Mouse (Mus musculus) left cerebral cortex, postnatal 14 days (tissue): ENCODE results near the gene Adcy6. TPM values are rescaled to one million over a fixed set of nuclear protein-coding genes. Genes with fewer than 3 reads are reported as not detected.

Experiments used
- DNase-seq, 2 experiments: peaks; one replicate each; pipeline ENCODE4 v3.0.0; 2021 to 2022; ENCODE audit warnings: low spot score in 2 of 2, mixed read lengths in 1 of 2
- intact Hi-C: fragments of 180-260 bp; cut with DNase I; formaldehyde crosslinking; loops from one replicate; pipeline ENCODE4 v1.15.1; 2025
- total RNA-seq, 2 experiments: library from RNA; stranded (reverse); gene quantifications; 2 replicates each; pipeline ENCODE4 v1.2.3; 2021

Gene Adcy6
- total RNA-seq, 2 experiments from 2014 or later: 47.8 to 50.2 TPM

DNA sequence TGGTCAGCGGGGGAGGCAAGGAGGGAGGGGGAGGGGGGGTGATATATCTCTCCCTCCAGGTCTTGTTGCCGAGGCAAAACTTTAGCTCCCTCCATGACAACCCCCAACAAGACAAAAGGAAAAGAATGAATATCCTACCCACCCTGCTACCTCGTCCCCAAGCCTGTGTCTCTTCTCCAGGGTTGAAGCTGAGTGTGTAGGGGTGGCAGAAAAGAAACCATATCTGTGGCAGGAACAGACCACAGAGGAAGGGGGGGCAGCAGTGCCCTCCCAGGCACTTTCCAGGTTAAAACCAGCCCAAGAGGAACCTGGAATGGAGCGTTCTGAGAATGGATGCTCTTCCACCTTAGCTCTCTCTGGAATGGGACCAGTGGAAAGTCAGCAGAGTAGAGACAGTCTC, 20.7 kb upstream of the Adcy6 start, which contains the start of gene Cacnb3:
Gene Cacnb3 (plus strand): TSS at position 301 of the 400 bp plus-strand sequence.
- DNase-seq: no peak
- intact Hi-C loops: no loop called here

GRCm38 (mm10) chr15:98629464-98629863, 19.6 kb upstream of the Adcy6 start:
- no peak for DNase-seq
- intact Hi-C loops: no loop called here

DNA sequence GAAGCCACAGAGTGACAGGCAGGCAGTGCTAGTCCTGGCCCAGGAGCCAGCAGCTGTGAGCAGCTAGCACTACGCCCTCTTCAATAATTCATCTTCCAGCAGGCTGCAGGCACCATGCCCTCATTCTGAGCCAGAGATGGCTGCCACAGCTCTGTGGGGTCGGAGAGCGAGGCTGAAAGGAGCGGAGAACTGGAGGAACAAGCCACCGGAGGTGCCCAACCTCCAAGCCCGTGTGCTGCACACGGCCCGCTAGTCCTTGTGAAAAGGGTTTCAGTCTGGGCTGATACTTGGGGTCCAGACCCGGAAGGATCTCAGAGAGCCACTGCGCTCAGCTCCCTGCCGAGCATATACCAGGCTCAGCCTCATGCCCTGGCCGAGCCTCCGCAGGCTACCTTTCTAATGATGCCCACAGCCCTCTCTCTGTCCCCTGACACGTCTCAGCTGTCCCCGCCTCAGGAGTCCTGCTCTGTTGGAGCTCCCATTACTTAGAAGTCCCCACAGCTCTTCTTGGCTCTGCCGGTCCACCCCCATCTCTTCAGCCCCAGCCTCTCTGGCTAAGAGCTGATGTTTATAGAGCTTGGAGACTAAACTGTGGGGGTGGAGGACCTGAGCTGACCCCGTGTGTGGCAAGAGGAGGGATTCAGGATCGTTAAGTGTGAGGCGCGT, 18.8 kb upstream of the Adcy6 start:
- intact Hi-C loops: no loop called here
- DNase-seq: no peak

- intact Hi-C loops: no loop called here
- DNase-seq: no peak
These were observed 16.8 kb upstream of the Adcy6 start for GRCm38 (mm10) chr15:98626487-98627212.

- intact Hi-C loops: no loop called here
- no peak for DNase-seq
These were observed 16.2 kb upstream of the Adcy6 start for GRCm38 (mm10) chr15:98626078-98626477.

DNA sequence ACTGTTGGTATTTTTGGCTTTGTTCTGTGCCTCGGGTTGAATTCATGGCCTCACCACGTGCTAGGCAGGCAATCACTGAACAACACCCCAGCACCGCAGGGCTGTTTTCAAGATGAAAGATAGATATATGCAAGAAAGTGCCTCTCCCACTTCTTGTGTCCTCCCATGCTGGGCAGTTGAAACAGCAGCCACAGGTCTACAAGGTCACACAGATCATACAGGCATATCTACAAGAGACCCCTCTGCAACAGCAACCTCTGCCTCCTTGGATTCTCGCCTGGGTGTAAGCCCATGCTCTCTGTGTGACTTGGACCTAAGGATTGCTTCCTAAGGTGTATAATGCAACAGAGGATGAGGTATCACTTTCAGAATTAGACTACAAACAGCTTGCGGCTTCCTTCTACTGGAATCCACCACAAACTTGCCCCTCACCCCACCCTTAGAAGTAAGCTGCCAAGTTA, 13.5 kb upstream of the Adcy6 start:
- intact Hi-C loops: no loop called here
- DNase-seq: no peak

- DNase-seq: no peak
- intact Hi-C loops: no loop called here
These were observed 12.8 kb upstream of the Adcy6 start for GRCm38 (mm10) chr15:98622721-98623120.

DNA sequence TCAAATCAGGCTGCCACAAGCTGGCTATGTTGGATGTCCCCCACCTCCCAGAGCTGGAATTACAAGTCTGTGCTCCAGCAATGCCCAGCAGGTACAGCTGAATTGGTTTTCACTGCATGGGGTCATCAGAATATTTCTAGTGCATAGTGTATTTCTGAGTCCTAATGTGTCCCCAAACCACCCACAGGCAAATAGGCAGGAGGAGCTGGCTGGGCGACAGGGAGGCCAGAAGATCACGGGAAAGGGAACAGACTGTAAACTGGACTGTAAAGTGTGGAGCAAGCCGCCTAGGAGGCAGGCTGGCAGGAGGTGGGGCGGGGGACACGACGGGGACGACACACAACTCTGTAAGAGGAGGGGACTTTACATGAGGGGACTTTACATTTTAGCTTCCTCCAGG, 12.3 kb upstream of the Adcy6 start:
- no peak for DNase-seq
- intact Hi-C loops: no loop called here

DNA sequence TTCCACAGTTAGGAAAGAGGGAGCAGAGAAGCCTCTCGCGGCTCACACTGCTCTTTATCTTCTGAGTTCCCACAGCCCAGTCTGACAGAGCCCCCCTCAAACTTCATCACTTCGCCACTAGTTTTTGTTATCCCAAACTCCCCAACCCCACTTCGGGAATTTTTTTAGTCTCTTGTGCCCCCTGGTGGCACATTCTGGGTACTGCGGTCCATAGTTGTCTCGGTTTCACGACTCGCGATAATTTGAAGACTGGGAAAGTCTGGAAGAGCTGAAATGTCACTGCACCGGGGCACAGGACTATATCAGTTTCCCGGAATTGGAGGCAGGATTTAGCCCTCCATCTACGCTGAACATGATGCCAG, 7.3 kb upstream of the Adcy6 start:
- DNase-seq: peak; percentile 74 to 75
- intact Hi-C loops: loop anchor here (1.0 kb wide), 1 partner anchor 37 kb away; no protein-coding TSS in a partner anchor

DNA sequence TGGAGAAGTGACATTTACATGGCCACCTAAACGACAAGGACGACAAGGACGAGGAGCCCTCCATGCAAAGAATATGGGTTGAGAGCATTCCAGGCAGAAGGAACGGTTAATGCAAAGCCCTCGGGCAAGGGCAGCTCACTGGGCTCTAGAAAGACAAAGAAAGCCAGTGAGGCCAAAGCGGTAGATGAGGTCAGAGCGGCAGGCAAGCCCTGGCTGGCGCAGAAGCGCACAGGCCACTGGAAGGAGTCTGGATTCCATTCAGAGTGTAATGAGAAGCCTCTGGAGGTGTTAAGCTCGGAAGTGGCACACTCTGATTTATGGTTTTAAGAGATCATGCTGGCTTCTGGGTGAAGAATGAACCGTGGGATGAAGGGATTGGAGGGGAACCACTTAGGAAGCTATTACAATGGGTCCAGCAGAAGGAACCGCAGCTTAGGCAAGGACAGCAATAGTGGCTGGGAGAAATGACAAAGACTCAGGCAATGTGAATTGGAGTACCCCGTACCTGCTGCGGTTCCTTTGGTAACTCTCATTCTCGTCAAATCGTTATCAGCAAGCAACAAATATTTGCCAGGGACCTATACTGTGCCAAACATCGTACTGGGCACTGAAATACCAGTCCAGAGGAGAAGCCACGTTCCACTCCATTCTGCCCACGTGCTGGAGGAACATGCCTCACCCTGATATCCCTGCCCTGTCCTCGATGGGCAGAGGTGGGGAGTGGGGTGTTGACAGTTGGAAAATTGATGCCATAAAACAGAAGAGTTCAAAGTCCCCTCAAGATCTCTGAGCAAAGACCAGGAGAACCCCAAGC, 6.7 kb upstream of the Adcy6 start:
- intact Hi-C loops: loop anchor here (1.0 kb wide), 1 partner anchor 36 kb away; no protein-coding TSS in a partner anchor

GRCm38 (mm10) chr15:98615751-98616150, 5.9 kb upstream of the Adcy6 start:
- no peak for DNase-seq
- intact Hi-C loops: no loop called here

More for the DNA sequence above, 6.7 kb upstream of the Adcy6 start:
- DNase-seq: no peak

- intact Hi-C loops: no loop called here
These were observed 5.1 kb upstream of the Adcy6 start for GRCm38 (mm10) chr15:98614971-98615370.

GRCm38 (mm10) chr15:98614551-98614950, 4.7 kb upstream of the Adcy6 start:
- no peak for DNase-seq
- intact Hi-C loops: no loop called here

More at GRCm38 (mm10) chr15:98614971-98615370, 5.1 kb upstream of the Adcy6 start:
- DNase-seq: no peak

- intact Hi-C loops: no loop called here
These were observed 2.4 kb upstream of the Adcy6 start for GRCm38 (mm10) chr15:98612229-98612628.

GRCm38 (mm10) chr15:98610131-98610633, 306 bp upstream of the Adcy6 start:
- DNase-seq: no peak
- intact Hi-C loops: no loop called here

More at GRCm38 (mm10) chr15:98612229-98612628, 2.4 kb upstream of the Adcy6 start:
- DNase-seq: no peak

GRCm38 (mm10) chr15:98608784-98609250, 1.1 kb downstream of the Adcy6 start:
- intact Hi-C loops: no loop called here
- DNase-seq: no peak

GRCm38 (mm10) chr15:98608058-98608783, 1.7 kb downstream of the Adcy6 start:
- no peak for DNase-seq
- intact Hi-C loops: no loop called here

DNA sequence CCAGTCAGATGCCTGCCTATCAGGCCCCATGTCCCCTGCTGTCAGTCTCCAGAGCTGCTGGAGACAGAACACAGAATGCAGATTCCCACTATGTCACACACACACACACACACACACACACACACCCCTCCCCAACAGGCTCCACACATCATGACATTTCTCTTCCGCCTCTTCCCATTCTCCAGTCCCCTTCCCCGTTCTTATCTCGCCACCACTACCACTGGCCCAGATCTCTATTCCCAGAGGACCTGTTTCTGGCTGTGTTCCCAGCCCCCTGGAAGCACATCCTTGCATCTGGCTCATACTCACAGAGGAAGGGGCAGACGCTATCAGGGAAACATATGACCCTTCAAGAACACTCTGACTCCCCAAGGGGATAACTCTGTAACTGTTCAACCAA, 2.3 kb downstream of the Adcy6 start:
- DNase-seq: no peak
- intact Hi-C loops: no loop called here

DNA sequence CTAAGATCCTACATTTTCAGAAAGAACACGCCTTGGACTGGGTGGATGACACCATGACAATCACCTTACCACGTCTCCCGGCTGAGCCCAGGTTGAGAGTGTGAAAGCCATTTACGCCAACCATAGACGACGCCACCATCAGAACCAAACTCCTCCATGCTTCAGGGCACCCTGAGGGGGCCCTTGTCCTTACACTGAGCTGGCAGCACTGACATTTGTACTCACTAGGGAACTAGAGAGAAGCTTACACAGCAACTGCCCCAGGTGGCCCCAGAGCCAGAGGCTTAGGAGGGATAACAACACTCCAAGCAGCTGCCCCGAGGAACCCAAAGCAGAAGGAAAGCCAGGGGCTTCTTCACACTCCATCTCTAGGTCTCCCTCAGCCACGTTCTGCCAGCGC, 3.1 kb downstream of the Adcy6 start:
- no peak for DNase-seq
- intact Hi-C loops: no loop called here
